Comparison of ENCODE assay signal across 20 mouse cellular contexts in genomic region chr4:95076279-95076678, GRCm38 (mm10). TPM values are rescaled to one million over a fixed set of nuclear protein-coding genes. Genes with fewer than 3 reads are reported as not detected.
DNase-seq lines count a peak whose midpoint lies in the region; ATAC-seq and TF ChIP-seq lines count a peak whose summit lies in the region.
"Had no signal": no experiment of that assay in that cellular context is flagged by ENCODE, and none has a peak within 500 bp of the region (broad histone marks: within the 10 kb centered on the region; RNA-seq: fewer than 3 reads in every experiment).

No protein-coding gene starts in this region.

- WGBS in kidney, embryonic 15.5 days, result 47% methylated on average over 14 of the region's 14 CpGs
- WGBS in lung, postnatal 0 days, result 38% methylated on average over 14 of the region's 14 CpGs
- 36% methylated on average over 14 of the region's 14 CpGs for WGBS in stomach, postnatal 0 days

- TF ChIP-seq CTCF in lung, postnatal 0 days (IDR thresholded peaks at IDR 0.05), result peak; percentile 7; the same call in 1 of the 2 replicates
- no peak for TF ChIP-seq CTCF in stomach, postnatal 0 days (IDR thresholded peaks at IDR 0.05; ENCODE audit: low read depth)

- no peak overlapping the region for H3K9ac ChIP-seq in kidney, embryonic 15.5 days
- H3K9ac ChIP-seq in lung, postnatal 0 days (replicated peaks; ENCODE audit: low read depth), result no peak overlapping the region
- no peak overlapping the region for H3K9ac ChIP-seq in stomach, postnatal 0 days (ENCODE audit: low read length)
- H3K9ac ChIP-seq: embryonic facial prominence, embryonic 12.5 days; hindbrain, embryonic 14.5 days; liver, embryonic 12.5 days; neural tube, embryonic 15.5 days had no signal

- no peak for DNase-seq in kidney, postnatal 25 days
- peak; percentile 59 for DNase-seq in lung, postnatal 0 days (ENCODE audit: low spot score)
- DNase-seq in lung, postnatal 25 days (ENCODE audit: low spot score), result no peak
- DNase-seq in ZHBTc4 (ENCODE audit: low read depth, low spot score), result peak; percentile 57
- no peak for DNase-seq in stomach, postnatal 0 days (ENCODE audit: low spot score)
- DNase-seq in gastrocnemius, adult 18-20 months (ENCODE audit: low spot score), result no peak
- no peak for DNase-seq in left cerebral cortex, adult 8-10 months (ENCODE audit: low spot score in 2 of 2)
- DNase-seq: adrenal gland, adult 2 months; cerebellum, postnatal 10 days; heart, postnatal 14 days; midbrain, embryonic 14.5 days; right cerebral cortex, postnatal 25 days had no signal

- ATAC-seq in kidney, embryonic 15.5 days (replicated peaks; ENCODE audit: low FRiP score), result no peak
- ATAC-seq in lung, postnatal 0 days, result peak; percentile 20
- ATAC-seq in stomach, postnatal 0 days (ENCODE audit: low FRiP score, low TSS enrichment), result 0 out of 2 replicates have a peak, but pooled peaks have one; percentile 37

- peak overlapping the region; percentile 23; the same call in 1 of the 2 replicates for H3K4me2 ChIP-seq in kidney, embryonic 15.5 days
- H3K4me2 ChIP-seq in lung, postnatal 0 days (replicated peaks; ENCODE audit: low read depth, low read length), result peak overlapping the region; percentile 47; the same call in 1 of the 2 replicates
- no peak overlapping the region for H3K4me2 ChIP-seq in stomach, postnatal 0 days (replicated peaks; ENCODE audit: low read depth)
- H3K4me2 ChIP-seq: embryonic facial prominence, embryonic 12.5 days; heart, embryonic 11.5 days; hindbrain, embryonic 14.5 days; neural tube, embryonic 15.5 days had no signal

- no peaks in the 10 kb centered on the region for H3K27me3 ChIP-seq in kidney, embryonic 15.5 days
- no peaks in the 10 kb centered on the region for H3K27me3 ChIP-seq in lung, postnatal 0 days (replicated peaks; ENCODE audit: insufficient read depth, low read length)
- H3K27me3 ChIP-seq in stomach, postnatal 0 days (ENCODE audit: control insufficient read depth, insufficient read depth, low read length), result no peaks in the 10 kb centered on the region
- H3K27me3 ChIP-seq: embryonic facial prominence, embryonic 12.5 days; neural tube, embryonic 15.5 days had no signal

- H3K36me3 ChIP-seq in kidney, embryonic 15.5 days, result no peaks in the 10 kb centered on the region
- no peaks in the 10 kb centered on the region for H3K36me3 ChIP-seq in lung, postnatal 0 days (ENCODE audit: insufficient read depth, low read length)
- no peaks in the 10 kb centered on the region for H3K36me3 ChIP-seq in stomach, postnatal 0 days (ENCODE audit: control insufficient read depth, insufficient read depth, low read length)
- H3K36me3 ChIP-seq: embryonic facial prominence, embryonic 12.5 days; liver, embryonic 12.5 days; neural tube, embryonic 15.5 days had no signal

- TF ChIP-seq EP300 in lung, postnatal 0 days (IDR thresholded peaks at IDR 0.05), result 0 out of 2 replicates have a peak, but pooled peaks have one; percentile 16
- peak; percentile 74 for TF ChIP-seq EP300 in stomach, postnatal 0 days (optimal IDR thresholded peaks at IDR 0.05)

- no peaks in the 10 kb centered on the region for H3K9me3 ChIP-seq in kidney, embryonic 15.5 days (replicated peaks)
- no peaks in the 10 kb centered on the region for H3K9me3 ChIP-seq in lung, postnatal 0 days (ENCODE audit: low read length)
- no peaks in the 10 kb centered on the region for H3K9me3 ChIP-seq in stomach, postnatal 0 days (ENCODE audit: control insufficient read depth, low read length)
- H3K9me3 ChIP-seq: embryonic facial prominence, embryonic 12.5 days; liver, embryonic 12.5 days; neural tube, embryonic 15.5 days had no signal

- no peak overlapping the region for H3K4me3 ChIP-seq in kidney, embryonic 15.5 days (replicated peaks)
- no peak overlapping the region for H3K4me3 ChIP-seq in lung, postnatal 0 days (ENCODE audit: low read depth, low read length)
- no peak overlapping the region for H3K4me3 ChIP-seq in stomach, postnatal 0 days (ENCODE audit: low read depth, low read length)
- H3K4me3 ChIP-seq: embryonic facial prominence, embryonic 12.5 days; liver, embryonic 12.5 days; myocyte; neural tube, embryonic 15.5 days had no signal

- peak overlapping the region; percentile 50 for H3K27ac ChIP-seq in kidney, embryonic 15.5 days
- H3K27ac ChIP-seq in lung, postnatal 0 days (ENCODE audit: low read length), result peak overlapping the region; percentile 79
- 0 out of 2 replicates have a peak overlapping the region, but pooled peaks have one; percentile 5 for H3K27ac ChIP-seq in stomach, postnatal 0 days (replicated peaks)
- H3K27ac ChIP-seq: embryonic facial prominence, embryonic 12.5 days; hindbrain, embryonic 14.5 days; liver, embryonic 12.5 days; neural tube, embryonic 15.5 days had no signal

- H3K4me1 ChIP-seq in kidney, embryonic 15.5 days, result peaks cover 22% of the 10 kb centered on the region
- peaks cover 7% of the 10 kb centered on the region; the same call in 1 of the 2 replicates for H3K4me1 ChIP-seq in lung, postnatal 0 days (ENCODE audit: insufficient read depth, low read depth, low read length)
- H3K4me1 ChIP-seq in stomach, postnatal 0 days (replicated peaks; ENCODE audit: control insufficient read depth, insufficient read depth), result peaks cover 2% of the 10 kb centered on the region; the same call in 1 of the 2 replicates
- H3K4me1 ChIP-seq: neural tube, embryonic 15.5 days had no signal

RNA-seq across cellular contexts. Expression of gene Jun, which starts 24.3 kb away (rescaled TPM):
- polyA plus RNA-seq in kidney, embryonic 15.5 days (2015; fragmentation: Nextera tagmentation; extraction: Ambion mirVana), result 66.0 and 70.1 TPM in 2 replicates
- 145 and 158 TPM in 2 replicates for polyA plus RNA-seq in lung, postnatal 0 days (2015; fragmentation: Nextera tagmentation; extraction: Ambion mirVana)
- polyA plus RNA-seq in stomach, postnatal 0 days (2015; fragmentation: Nextera tagmentation; extraction: Ambion mirVana), result 80.2 and 88.9 TPM in 2 replicates
- total RNA-seq in gastrocnemius, adult 18-20 months (2021), result 100 to 1,000 TPM in 1 of 2 experiments, 10 to 100 TPM in 1; 56.8 to 140 TPM
- total RNA-seq in left cerebral cortex, adult 8-10 months (2022), result 10 to 100 TPM; 34.5 to 49.9 (median 40.0) TPM
- total RNA-seq: MEL had no signal

Comparison
In these comparisons a context has a peak if more than half of its experiments do, and no peak if none do; other contexts are left out.
1. DNase-seq: peak in lung, postnatal 0 days (single experiment) and ZHBTc4 (single experiment); none in kidney, postnatal 25 days (0 of 2), lung, postnatal 25 days (single experiment), stomach, postnatal 0 days (single experiment), gastrocnemius, adult 18-20 months (single experiment) and left cerebral cortex, adult 8-10 months (0 of 2).
2. H3K27ac ChIP-seq: peak in every context shown above with its lines; median percentile 79 in lung, postnatal 0 days; 50 in kidney, embryonic 15.5 days; 5 in stomach, postnatal 0 days.